In genomic region chr1:159253078-159253477, GRCm38 (mm10) we compare ENCODE assay signal across 22 mouse cellular contexts. TPM values are rescaled to one million over a fixed set of nuclear protein-coding genes. Genes with fewer than 3 reads are reported as not detected.
A peak's percentile ranks its signal among the peaks of the same experiment; 100 is the strongest.
DNase-seq lines count a peak whose midpoint lies in the region; ATAC-seq and TF ChIP-seq lines count a peak whose summit lies in the region.
"Had no signal": no experiment of that assay in that cellular context is flagged by ENCODE, and none has a peak within 500 bp of the region (broad histone marks: within the 10 kb centered on the region; RNA-seq: fewer than 3 reads in every experiment).

No protein-coding gene starts in this region.

- H3K4me1 ChIP-seq in hindbrain, embryonic 12.5 days: no peaks in the 10 kb centered on the region
- H3K4me1 ChIP-seq: embryonic facial prominence, embryonic 13.5 days; embryonic facial prominence, embryonic 15.5 days; forebrain, embryonic 13.5 days; forebrain, embryonic 15.5 days had no signal

- ATAC-seq in Patski: peak; percentile 82
- no peak for ATAC-seq in hindbrain, embryonic 12.5 days (ENCODE audit: low FRiP score)
- ATAC-seq: forebrain, embryonic 13.5 days; forebrain, embryonic 15.5 days; forebrain, postnatal 0 days had no signal

- H3K4me2 ChIP-seq in myocyte (ENCODE audit: low read depth): peak overlapping the region; percentile 39
- H3K4me2 ChIP-seq in hindbrain, embryonic 12.5 days (replicated peaks): no peak overlapping the region
- H3K4me2 ChIP-seq: embryonic facial prominence, embryonic 13.5 days; embryonic facial prominence, embryonic 15.5 days; forebrain, embryonic 13.5 days; forebrain, embryonic 15.5 days had no signal

- peaks cover 26% of the 10 kb centered on the region for H3K79me2 ChIP-seq in myocyte (ENCODE audit: control insufficient read depth, insufficient read depth)

- DNase-seq in adrenal gland, adult 2 months: peak; percentile 27
- DNase-seq in adrenal gland, postnatal 25 days: no peak
- DNase-seq in 416B (ENCODE audit: low read depth) (peak; percentile 46), Patski (ENCODE audit: low read depth, low spot score) (no peak)
- no peak for DNase-seq in right cerebral cortex, postnatal 4 days
- no peak for DNase-seq in ovary, postnatal 14 days (ENCODE audit: low spot score)
- DNase-seq: adrenal gland, adult 8-10 months; adrenal gland, postnatal 14 days; cerebellum, adult 11 months; cerebellum, adult 18-20 months; cerebellum, adult 8-10 months; cerebellum, adult 9-11 months; cerebellum, postnatal 14 days; cerebellum, postnatal 36 days; embryo, embryonic 11 days; forebrain, postnatal 0 days had no signal

- no peaks in the 10 kb centered on the region for H3K9me3 ChIP-seq in hindbrain, embryonic 12.5 days (replicated peaks)
- H3K9me3 ChIP-seq: embryonic facial prominence, embryonic 13.5 days; embryonic facial prominence, embryonic 15.5 days; forebrain, embryonic 13.5 days; forebrain, embryonic 15.5 days had no signal

- no peak overlapping the region for H3K9ac ChIP-seq in hindbrain, embryonic 12.5 days
- H3K9ac ChIP-seq: embryonic facial prominence, embryonic 13.5 days; embryonic facial prominence, embryonic 15.5 days; forebrain, embryonic 13.5 days; forebrain, embryonic 15.5 days; forebrain, postnatal 0 days had no signal

- CTCF ChIA-PET in Patski (lab: Charles Lee): no interaction called here

- in situ Hi-C loops in Patski (cut with MboI; ENCODE audit: low pct_unique_long_range_greater_than_20kb): no loop called here

- H3K27ac ChIP-seq in hindbrain, embryonic 12.5 days: no peak overlapping the region
- H3K27ac ChIP-seq: embryonic facial prominence, embryonic 13.5 days; embryonic facial prominence, embryonic 15.5 days; forebrain, embryonic 13.5 days; forebrain, embryonic 15.5 days had no signal

- 91% methylated on average over 2 of the region's 2 CpGs for WGBS in hindbrain, embryonic 12.5 days

- H3K27me3 ChIP-seq in Patski (no peaks in the 10 kb centered on the region), myocyte (ENCODE audit: control insufficient read depth, insufficient read depth, insufficient read length) (no peaks in the 10 kb centered on the region)
- no peaks in the 10 kb centered on the region for H3K27me3 ChIP-seq in hindbrain, embryonic 12.5 days
- H3K27me3 ChIP-seq: embryonic facial prominence, embryonic 13.5 days; embryonic facial prominence, embryonic 15.5 days; forebrain, embryonic 13.5 days; forebrain, embryonic 15.5 days had no signal

- no peak overlapping the region for H3ac ChIP-seq in myocyte (ENCODE audit: control insufficient read depth, insufficient read length)

- POLR2A ChIA-PET in Patski (lab: Charles Lee): interaction anchor here (0.5 kb wide), 1 partner anchor 565 kb away, joined by 6 read pairs; no protein-coding TSS in a partner anchor

- no peak overlapping the region for H3K4me3 ChIP-seq in myocyte
- H3K4me3 ChIP-seq in hindbrain, embryonic 12.5 days: no peak overlapping the region
- H3K4me3 ChIP-seq: embryonic facial prominence, embryonic 13.5 days; embryonic facial prominence, embryonic 15.5 days; forebrain, embryonic 13.5 days; forebrain, embryonic 15.5 days had no signal

- TF ChIP-seq POLR2A in myocyte (IDR thresholded peaks at IDR 0.05; ENCODE audit: insufficient read length, low read depth): no peak

- no peak for TF ChIP-seq CTCF in Patski (IDR thresholded peaks at IDR 0.05)

- H3K36me3 ChIP-seq in myocyte (ENCODE audit: control insufficient read depth, insufficient read depth): peaks cover 29% of the 10 kb centered on the region
- peaks cover 26% of the 10 kb centered on the region for H3K36me3 ChIP-seq in hindbrain, embryonic 12.5 days

TF ChIP-seq in myocyte, 11 proteins besides CTCF, POLR2A, EP300 and RAD21:
- TF ChIP-seq SRF (IDR thresholded peaks at IDR 0.05; ENCODE audit: control insufficient read depth, insufficient read length, low read depth) (peak; percentile 91), CEBPB (IDR thresholded peaks at IDR 0.05; ENCODE audit: insufficient read depth, poor library complexity, severe bottlenecking) (no peak)

RNA-seq across cellular contexts. Expression of gene Cop1, which starts 21.0 kb away (rescaled TPM):
- total RNA-seq in adrenal gland, adult 2 months (2021): 100 to 1,000 TPM; 134 to 184 TPM
- 68.5 and 68.9 TPM in 2 replicates for polyA plus RNA-seq in adrenal gland, adult 2 months (2012; rRNA removed)
- total RNA-seq in adrenal gland, postnatal 25 days (2021): 213 and 216 TPM in 2 replicates
- polyA plus RNA-seq in Patski (2021): 145 TPM
- 63.6 TPM for polyA plus RNA-seq in myocyte (2012; fragmentation: generic; extraction: Trizol)
- polyA plus RNA-seq in hindbrain, embryonic 12.5 days (2016; fragmentation: Nextera tagmentation; extraction: Ambion mirVana): 143 and 151 TPM in 2 replicates

Comparison
In these comparisons a context has a peak if more than half of its experiments do, and no peak if none do; other contexts are left out.
1. DNase-seq: peak in adrenal gland, adult 2 months (single experiment) and 416B (single experiment); none in adrenal gland, postnatal 25 days (single experiment), Patski (single experiment), right cerebral cortex, postnatal 4 days (single experiment) and ovary, postnatal 14 days (single experiment).